Mouse (Mus musculus) intestine, embryonic 16.5 days (tissue): ENCODE measurements around the gene Faf1. TPM values are rescaled to one million over a fixed set of nuclear protein-coding genes. Genes with fewer than 3 reads are reported as not detected.
A peak's percentile ranks its signal among the peaks of the same experiment; 100 is the strongest.

ENCODE experiments used
- ATAC-seq: fragments of 200-750 bp; cut with Nextera tagmentation; 2 replicates; pipeline ENCODE4 v1.8.0; 2017; ENCODE audit warnings: moderate TSS enrichment, moderate library complexity
- H3K27ac ChIP-seq: fragments of 300-500 bp; sonication (generic); 2 replicates; pipeline ENCODE4 v1.5.1; 2014; ENCODE audit warnings: mild to moderate bottlenecking, low read length
- H3K27me3 ChIP-seq: fragments of 300-500 bp; sonication (generic); replicated peaks from 2 replicates; pipeline ENCODE4 v1.6.1; 2014; ENCODE audit warnings: low read length, control low read depth, mixed read lengths; ENCODE audit not compliant: control insufficient read depth, insufficient read depth
- H3K36me3 ChIP-seq: fragments of 300-500 bp; sonication (generic); 2 replicates; pipeline ENCODE4 v1.6.1; 2014; ENCODE audit warnings: low read length, control low read depth; ENCODE audit not compliant: control insufficient read depth, insufficient read depth
- H3K4me1 ChIP-seq: fragments of 300-500 bp; sonication (generic); 2 replicates; pipeline ENCODE4 v1.6.1; 2014; ENCODE audit warnings: low read length, control low read depth, mixed read lengths; ENCODE audit not compliant: control insufficient read depth, insufficient read depth
- H3K4me2 ChIP-seq: fragments of 300-500 bp; sonication (generic); 2 replicates; pipeline ENCODE4 v1.6.1; 2014; ENCODE audit warnings: low read depth, low read length, control low read depth
- H3K4me3 ChIP-seq: fragments of 300-500 bp; sonication (generic); 2 replicates; pipeline ENCODE4 v1.5.1; 2014; ENCODE audit warnings: mild to moderate bottlenecking, low read length
- H3K9ac ChIP-seq: fragments of 300-500 bp; sonication (generic); 2 replicates; pipeline ENCODE4 v1.6.1; 2014; ENCODE audit warnings: low read depth, low read length
- H3K9me3 ChIP-seq: fragments of 300-500 bp; sonication (generic); 2 replicates; pipeline ENCODE4 v1.6.1; 2016; ENCODE audit warnings: low read length, control low read depth; ENCODE audit not compliant: control insufficient read depth
- WGBS: fragments of 180-500 bp; shearing (Covaris S2); extraction: QIAGEN DNeasy Blood & Tissue Kit; methylation state at CpG from one replicate; pipeline ENCODE4 v1.1.7; 2014; 5-methylcytosine and 5-hydroxymethylcytosine counted together
- polyA plus RNA-seq: library from polyadenylated mRNA; unstranded; fragments of >200 nt; fragmentation: Nextera tagmentation; extraction: Ambion mirVana; gene quantifications from 2 replicates; pipeline ENCODE4 v1.2.1, GENCODE M21; 2015

Gene Faf1
- polyA plus RNA-seq, 1 experiment from 2014 or later: 12.2 TPM

DNA sequence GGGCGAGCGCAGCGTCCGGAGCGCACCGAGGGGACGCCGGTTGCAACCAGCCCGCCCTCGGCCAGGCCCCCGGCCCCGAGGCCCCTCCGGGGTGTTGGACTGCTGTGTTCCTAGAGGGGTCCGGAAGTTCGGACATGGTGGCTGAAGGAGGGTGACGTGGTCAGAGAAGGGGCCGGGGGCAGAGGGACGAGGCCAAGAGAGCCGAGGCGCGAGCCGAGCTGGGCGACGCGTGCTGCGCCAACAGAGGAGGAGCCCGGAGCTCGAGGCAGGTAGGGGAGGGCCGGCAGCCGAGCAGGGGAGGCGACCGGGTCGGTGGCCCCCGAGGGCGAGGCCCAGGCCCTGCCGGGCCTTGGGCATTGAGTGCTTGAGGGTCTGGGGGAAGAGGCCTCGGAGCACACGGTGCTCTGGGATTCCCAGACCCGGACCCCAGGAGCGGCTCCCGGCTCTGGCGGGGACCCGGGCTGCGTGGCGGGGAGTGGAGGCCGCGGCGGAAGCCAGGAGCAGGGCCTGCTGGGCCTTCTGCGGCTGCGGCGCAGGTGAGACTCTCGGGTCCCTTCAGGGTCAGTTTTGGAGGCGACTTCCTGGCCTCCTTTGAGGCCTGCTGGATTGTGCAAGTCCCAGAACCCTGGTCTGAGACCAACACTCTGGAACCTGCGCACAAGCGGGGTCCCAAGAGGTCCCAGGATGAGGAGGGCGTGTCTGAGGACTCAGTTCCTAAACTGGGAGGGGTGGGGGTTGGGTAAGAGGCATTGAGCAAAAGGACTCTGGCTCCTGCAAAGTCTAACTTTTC lies 301.9 kb downstream of the Faf1 start:
- H3K27ac ChIP-seq: no peak overlapping the region
- peaks cover 21% of the 10 kb centered on the region for H3K4me1 ChIP-seq
- H3K9me3 ChIP-seq: peaks cover 7% of the 10 kb centered on the region; the same call in 1 of the 2 replicates
- H3K4me3 ChIP-seq: peak overlapping the region; percentile 37
- H3K4me2 ChIP-seq: peak overlapping the region; percentile 46
- H3K27me3 ChIP-seq: peaks cover 96% of the 10 kb centered on the region
- no peaks in the 10 kb centered on the region for H3K36me3 ChIP-seq
- WGBS: 1% methylated on average over 55 of the region's 56 CpGs
- no peak overlapping the region for H3K9ac ChIP-seq
- ATAC-seq: no peak

- no peaks in the 10 kb centered on the region for H3K36me3 ChIP-seq
- no peak overlapping the region for H3K27ac ChIP-seq
- ATAC-seq: no peak
- H3K4me1 ChIP-seq: peaks cover 25% of the 10 kb centered on the region
- H3K9ac ChIP-seq: no peak overlapping the region
- H3K27me3 ChIP-seq: peaks cover 96% of the 10 kb centered on the region
- no peak overlapping the region for H3K4me2 ChIP-seq
- 5% methylated on average over 9 of the region's 9 CpGs for WGBS
- H3K4me3 ChIP-seq: peak overlapping the region; percentile 37; the same call in 1 of the 2 replicates
- peaks cover 7% of the 10 kb centered on the region; the same call in 1 of the 2 replicates for H3K9me3 ChIP-seq
Observed at GRCm38 (mm10) chr4:109978858-109979340, 302.5 kb downstream of the Faf1 start.

- Histone ChIP-seq H3K4me1 (peaks cover 27% of the 10 kb centered on the region), H3K27ac (no peak overlapping the region), H3K4me2 (peak overlapping the region; percentile 32), H3K9me3 (peaks cover 7% of the 10 kb centered on the region; the same call in 1 of the 2 replicates), H3K36me3 (no peaks in the 10 kb centered on the region), H3K4me3 (peak overlapping the region; percentile 22), H3K9ac (no peak overlapping the region), H3K27me3 (peaks cover 96% of the 10 kb centered on the region)
- ATAC-seq: no peak
- WGBS: 1% methylated on average over 66 of the region's 66 CpGs
Observed at GRCm38 (mm10) chr4:109979461-109980320, 303.3 kb downstream of the Faf1 start.

DNA sequence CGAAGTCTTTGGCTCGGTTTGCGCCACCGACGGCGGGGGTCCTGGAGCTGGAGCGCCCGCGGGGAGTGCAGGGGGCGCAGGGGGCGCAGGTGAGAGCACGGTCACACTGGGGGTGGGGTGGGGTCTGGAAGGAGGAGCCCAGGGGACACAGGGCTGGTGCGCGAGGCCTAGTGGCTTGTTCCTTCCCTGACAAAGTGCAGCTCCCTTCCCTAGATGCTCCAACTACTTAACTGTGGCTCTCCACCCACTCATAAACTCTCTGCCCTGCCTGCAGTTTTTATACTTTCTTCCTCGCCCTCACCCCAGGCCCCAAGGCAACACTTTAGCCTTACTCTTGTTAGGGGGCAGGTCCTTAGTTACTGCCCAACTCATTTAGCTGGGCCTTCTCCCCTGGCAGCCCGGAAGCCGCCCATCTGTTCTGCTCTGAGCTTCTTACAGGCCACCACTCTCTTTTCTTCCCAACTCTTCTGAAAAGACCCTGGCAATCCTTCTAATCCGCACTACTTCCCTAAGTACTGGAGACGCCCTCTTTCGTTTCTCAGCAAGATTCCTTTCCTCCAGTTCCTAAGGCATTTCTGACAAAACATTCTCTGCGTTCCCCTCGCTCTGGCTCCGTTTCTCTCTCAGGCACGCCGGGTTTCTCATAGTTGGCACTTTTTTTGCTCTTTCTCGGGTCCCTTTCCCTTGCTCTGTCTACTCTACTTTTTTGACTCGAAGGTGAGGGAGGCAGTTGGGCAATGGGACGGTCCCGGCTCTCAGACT lies 304.1 kb downstream of the Faf1 start:
- peaks cover 95% of the 10 kb centered on the region for H3K27me3 ChIP-seq
- H3K4me3 ChIP-seq: no peak overlapping the region
- H3K9ac ChIP-seq: no peak overlapping the region
- peaks cover 6% of the 10 kb centered on the region; the same call in 1 of the 2 replicates for H3K9me3 ChIP-seq
- ATAC-seq: no peak
- H3K36me3 ChIP-seq: no peaks in the 10 kb centered on the region
- WGBS: 8% methylated on average over 28 of the region's 29 CpGs
- no peak overlapping the region for H3K4me2 ChIP-seq
- H3K4me1 ChIP-seq: peaks cover 27% of the 10 kb centered on the region
- H3K27ac ChIP-seq: no peak overlapping the region

DNA sequence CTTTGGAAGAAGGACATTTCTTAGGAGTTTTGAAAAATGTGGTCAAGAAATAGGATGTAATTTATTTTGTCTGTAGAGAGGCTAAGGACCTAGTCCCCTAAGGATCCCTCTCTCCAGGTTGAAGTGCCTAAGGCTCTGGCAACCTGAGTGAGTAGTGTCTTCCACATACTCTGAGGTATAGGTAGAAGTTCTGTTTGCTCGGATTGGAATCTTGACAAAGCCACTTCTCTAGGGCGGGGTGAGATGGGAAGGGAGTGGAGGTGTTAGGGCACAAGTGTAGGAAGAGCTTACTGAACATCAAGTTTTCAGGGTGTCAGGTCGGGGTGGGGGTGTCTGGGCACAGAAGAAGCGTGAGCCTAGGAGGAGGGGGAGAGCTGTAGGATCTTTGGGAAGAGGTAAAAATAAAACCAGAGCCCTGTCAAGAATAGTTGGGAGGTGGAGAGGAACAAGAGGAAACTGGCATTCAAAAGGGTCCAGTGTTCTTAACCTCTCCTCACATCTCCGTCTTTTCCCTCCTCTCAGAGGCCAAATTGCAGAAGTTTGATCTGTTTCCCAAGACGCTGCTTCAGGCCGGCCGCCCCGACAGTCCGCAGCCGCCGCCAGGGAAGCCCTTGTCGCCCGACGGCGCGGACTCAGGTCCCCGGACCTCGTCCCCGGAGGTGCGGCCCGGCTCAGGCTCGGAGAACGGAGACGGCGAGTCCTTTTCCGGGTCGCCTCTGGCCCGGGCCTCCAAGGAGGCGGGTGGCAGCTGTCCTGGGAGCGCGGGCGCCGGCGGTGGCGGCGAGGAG lies 304.9 kb downstream of the Faf1 start:
- Histone ChIP-seq H3K27ac (no peak overlapping the region), H3K27me3 (peaks cover 95% of the 10 kb centered on the region), H3K4me2 (peak overlapping the region; percentile 52; the same call in 1 of the 2 replicates), H3K9me3 (no peaks in the 10 kb centered on the region; the same call in 1 of the 2 replicates), H3K4me1 (peaks cover 27% of the 10 kb centered on the region), H3K9ac (no peak overlapping the region), H3K36me3 (no peaks in the 10 kb centered on the region), H3K4me3 (peak overlapping the region; percentile 39)
- WGBS: 2% methylated on average over 37 of the region's 37 CpGs
- ATAC-seq: no peak

- no peaks in the 10 kb centered on the region for H3K36me3 ChIP-seq
- H3K27me3 ChIP-seq: peaks cover 95% of the 10 kb centered on the region
- 0 out of 2 replicates have a peak, but pooled peaks have one; percentile 20 for ATAC-seq
- H3K4me2 ChIP-seq: peak overlapping the region; percentile 52
- peaks cover 27% of the 10 kb centered on the region for H3K4me1 ChIP-seq
- no peak overlapping the region for H3K27ac ChIP-seq
- no peak overlapping the region for H3K9ac ChIP-seq
- WGBS: under 1% methylated on average over 93 of the region's 99 CpGs
- peak overlapping the region; percentile 39 for H3K4me3 ChIP-seq
- no peaks in the 10 kb centered on the region for H3K9me3 ChIP-seq
Observed at GRCm38 (mm10) chr4:109981871-109982680, 305.7 kb downstream of the Faf1 start.

- peaks cover 95% of the 10 kb centered on the region for H3K27me3 ChIP-seq
- no peak overlapping the region for H3K9ac ChIP-seq
- H3K4me1 ChIP-seq: peaks cover 27% of the 10 kb centered on the region
- H3K27ac ChIP-seq: no peak overlapping the region
- H3K9me3 ChIP-seq: no peaks in the 10 kb centered on the region
- H3K36me3 ChIP-seq: no peaks in the 10 kb centered on the region
- no peak for ATAC-seq
- WGBS: 4% methylated on average over 27 of the region's 30 CpGs
- H3K4me3 ChIP-seq: peak overlapping the region; percentile 39
- peak overlapping the region; percentile 52 for H3K4me2 ChIP-seq
Observed at GRCm38 (mm10) chr4:109982681-109983265, 306.4 kb downstream of the Faf1 start.
